Mouse (Mus musculus) stomach, postnatal 0 days (tissue): ENCODE results near the gene P2ry6. TPM values are rescaled to one million over a fixed set of nuclear protein-coding genes. Genes with fewer than 3 reads are reported as not detected.

Experiments used
- ATAC-seq: fragments of 200-750 bp; cut with Nextera tagmentation; 2 replicates; pipeline ENCODE4 v1.8.0; 2017; ENCODE audit not compliant: low FRiP score, low TSS enrichment
- DNase-seq: peaks from one replicate; pipeline ENCODE4 v3.0.0-alpha.2; 2016; ENCODE audit warnings: low spot score
- H3K27ac ChIP-seq: fragments of 300-500 bp; sonication (generic); replicated peaks from 2 replicates; pipeline ENCODE4 v1.5.1; 2014; ENCODE audit warnings: mild to moderate bottlenecking, control low read depth
- H3K27me3 ChIP-seq: fragments of 300-500 bp; sonication (generic); 2 replicates; pipeline ENCODE4 v1.6.1; 2014; ENCODE audit warnings: low read length; ENCODE audit not compliant: control insufficient read depth, insufficient read depth
- H3K36me3 ChIP-seq: fragments of 300-500 bp; sonication (generic); 2 replicates; pipeline ENCODE4 v1.6.1; 2014; ENCODE audit warnings: low read length, mixed read lengths; ENCODE audit not compliant: control insufficient read depth, insufficient read depth
- H3K4me1 ChIP-seq: fragments of 300-500 bp; sonication (generic); replicated peaks from 2 replicates; pipeline ENCODE4 v1.6.1; 2014; ENCODE audit warnings: antibody characterized with exemption; ENCODE audit not compliant: control insufficient read depth, insufficient read depth
- H3K4me2 ChIP-seq: fragments of 300-500 bp; sonication (generic); replicated peaks from 2 replicates; pipeline ENCODE4 v1.6.1; 2014; ENCODE audit warnings: low read depth, mild to moderate bottlenecking, control low read depth, moderate library complexity
- H3K4me3 ChIP-seq: fragments of 300-500 bp; sonication (generic); 2 replicates; pipeline ENCODE4 v1.5.1; 2014; ENCODE audit warnings: low read depth, low read length, control low read depth
- H3K9ac ChIP-seq: fragments of 300-500 bp; sonication (generic); 2 replicates; pipeline ENCODE4 v1.6.1; 2014; ENCODE audit warnings: mild to moderate bottlenecking, low read length, control low read depth, mixed read lengths
- H3K9me3 ChIP-seq: fragments of 300-500 bp; sonication (generic); 2 replicates; pipeline ENCODE4 v1.6.1; 2016; ENCODE audit warnings: low read length; ENCODE audit not compliant: control insufficient read depth
- CTCF ChIP-seq: IDR thresholded peaks from 2 replicates; pipeline ENCODE4 v1.5.1; 2016; ENCODE audit warnings: antibody characterized with exemption, low read depth, mild to moderate bottlenecking, moderate library complexity
- EP300 ChIP-seq: optimal IDR thresholded peaks from 2 replicates; pipeline ENCODE3; 2016; ENCODE audit warnings: antibody characterized with exemption
- WGBS: fragments of 180-500 bp; shearing (Covaris S2); extraction: QIAGEN DNeasy Blood & Tissue Kit; methylation state at CpG from one replicate; pipeline ENCODE4 v1.1.7; 2014; 5-methylcytosine and 5-hydroxymethylcytosine counted together
- polyA plus RNA-seq: library from polyadenylated mRNA; unstranded; fragments of >200 nt; fragmentation: Nextera tagmentation; extraction: Ambion mirVana; gene quantifications from 2 replicates; pipeline ENCODE4 v1.2.1, GENCODE M21; 2015

The P2ry6 gene
- polyA plus RNA-seq, 1 experiment from 2014 or later = 6.1 TPM

DNA sequence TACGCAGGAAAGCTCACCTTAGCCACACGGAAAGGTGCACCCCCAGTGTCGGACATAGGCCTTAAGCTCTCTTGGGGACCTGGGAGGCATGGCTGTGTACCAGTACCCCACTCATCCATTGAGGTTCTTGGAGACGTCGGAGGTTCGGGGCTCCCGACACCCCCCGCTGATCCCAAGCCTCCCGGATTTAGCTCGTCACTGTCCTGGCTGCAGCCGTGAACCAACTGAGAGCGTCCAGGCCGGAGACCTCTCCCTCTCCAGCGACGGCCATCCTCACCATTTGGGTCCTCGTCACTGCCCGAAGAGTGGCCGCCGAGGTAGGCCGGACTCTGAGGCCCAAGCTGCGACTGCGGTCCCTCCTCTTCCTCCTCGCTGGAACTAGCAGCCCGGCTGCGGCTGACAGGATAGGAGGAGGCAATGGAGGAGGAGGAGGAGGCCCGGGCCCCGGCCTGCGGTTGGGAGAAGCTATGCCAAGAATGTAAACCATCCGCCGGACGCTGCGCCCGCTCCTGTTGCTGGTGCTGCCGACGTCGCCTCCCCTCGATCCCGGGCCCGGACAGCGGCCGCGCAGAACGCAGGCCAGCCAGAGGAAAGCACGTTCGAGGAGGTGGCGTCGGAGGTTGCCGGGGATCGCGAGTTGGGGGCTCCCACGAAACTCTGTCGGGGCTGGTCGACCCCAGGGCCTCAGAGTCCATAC, 43.7 kb downstream of the P2ry6 start:
- ATAC-seq = peak; percentile 43; the same call in 1 of the 2 replicates
- H3K36me3 ChIP-seq = no peaks in the 10 kb centered on the region; the same call in 1 of the 2 replicates
- H3K4me2 ChIP-seq = peak overlapping the region; percentile 83
- peak overlapping the region; percentile 90 for H3K9ac ChIP-seq
- 5% methylated on average over 47 of the region's 53 CpGs for WGBS
- peak; percentile 65 for DNase-seq
- TF ChIP-seq CTCF = peak; percentile 16; the same call in 1 of the 2 replicates
- no peak for TF ChIP-seq EP300
- H3K4me1 ChIP-seq = peaks cover 10% of the 10 kb centered on the region; the same call in 1 of the 2 replicates
- peak overlapping the region; percentile 97 for H3K27ac ChIP-seq
- no peaks in the 10 kb centered on the region for H3K27me3 ChIP-seq
- no peaks in the 10 kb centered on the region for H3K9me3 ChIP-seq
- H3K4me3 ChIP-seq = peak overlapping the region; percentile 70

- H3K27ac ChIP-seq = no peak overlapping the region; the same call in 1 of the 2 replicates
- peak overlapping the region; percentile 90 for H3K9ac ChIP-seq
- H3K4me2 ChIP-seq = peak overlapping the region; percentile 83
- no peaks in the 10 kb centered on the region for H3K27me3 ChIP-seq
- no peaks in the 10 kb centered on the region for H3K9me3 ChIP-seq
- no peaks in the 10 kb centered on the region; the same call in 1 of the 2 replicates for H3K36me3 ChIP-seq
- TF ChIP-seq EP300 (no peak), CTCF (no peak)
- 56% methylated on average over 19 of the region's 19 CpGs for WGBS
- peak overlapping the region; percentile 70 for H3K4me3 ChIP-seq
- peaks cover 13% of the 10 kb centered on the region for H3K4me1 ChIP-seq
- ATAC-seq = no peak
- no peak for DNase-seq
These were observed 44.7 kb downstream of the P2ry6 start for GRCm38 (mm10) chr7:100929639-100930303.

DNA sequence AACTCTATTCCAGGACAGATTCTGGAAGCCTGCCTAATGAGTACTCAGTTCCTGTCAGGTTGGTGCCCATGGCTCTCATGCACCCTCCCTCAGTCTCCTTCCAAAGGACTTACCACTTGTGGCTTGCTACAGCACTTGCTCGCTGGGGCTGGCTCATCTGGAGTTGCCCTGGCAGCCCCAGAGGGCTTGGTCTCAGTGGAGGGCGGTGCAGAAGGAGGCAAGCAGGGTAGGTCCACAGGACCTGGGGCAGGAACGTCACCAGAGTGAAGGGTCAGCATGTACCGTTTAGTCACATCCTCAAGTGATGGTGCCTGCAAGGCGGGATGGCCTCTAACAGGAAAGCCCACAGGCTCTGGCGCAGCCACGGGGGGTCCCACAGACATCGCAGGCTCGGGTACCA, 46.0 kb downstream of the P2ry6 start:
- Histone ChIP-seq H3K9me3 (no peaks in the 10 kb centered on the region), H3K27ac (no peak overlapping the region), H3K4me1 (peaks cover 18% of the 10 kb centered on the region), H3K4me2 (peak overlapping the region; percentile 83), H3K9ac (peak overlapping the region; percentile 59), H3K27me3 (no peaks in the 10 kb centered on the region), H3K36me3 (no peaks in the 10 kb centered on the region; the same call in 1 of the 2 replicates), H3K4me3 (peak overlapping the region; percentile 70)
- ATAC-seq = no peak
- 41% methylated on average over 9 of the region's 9 CpGs for WGBS
- TF ChIP-seq EP300 (no peak), CTCF (no peak)
- no peak for DNase-seq

GRCm38 (mm10) chr7:100927287-100928000, 47.0 kb downstream of the P2ry6 start:
- peak overlapping the region; percentile 70 for H3K4me3 ChIP-seq
- H3K9ac ChIP-seq = peak overlapping the region; percentile 59
- peaks cover 21% of the 10 kb centered on the region for H3K4me1 ChIP-seq
- H3K9me3 ChIP-seq = no peaks in the 10 kb centered on the region
- 18% methylated on average over 7 of the region's 7 CpGs for WGBS
- ATAC-seq = no peak
- H3K4me2 ChIP-seq = peak overlapping the region; percentile 83
- H3K27ac ChIP-seq = peak overlapping the region; percentile 56
- DNase-seq = no peak
- TF ChIP-seq EP300 (no peak), CTCF (no peak)
- H3K27me3 ChIP-seq = no peaks in the 10 kb centered on the region
- no peaks in the 10 kb centered on the region; the same call in 1 of the 2 replicates for H3K36me3 ChIP-seq

DNA sequence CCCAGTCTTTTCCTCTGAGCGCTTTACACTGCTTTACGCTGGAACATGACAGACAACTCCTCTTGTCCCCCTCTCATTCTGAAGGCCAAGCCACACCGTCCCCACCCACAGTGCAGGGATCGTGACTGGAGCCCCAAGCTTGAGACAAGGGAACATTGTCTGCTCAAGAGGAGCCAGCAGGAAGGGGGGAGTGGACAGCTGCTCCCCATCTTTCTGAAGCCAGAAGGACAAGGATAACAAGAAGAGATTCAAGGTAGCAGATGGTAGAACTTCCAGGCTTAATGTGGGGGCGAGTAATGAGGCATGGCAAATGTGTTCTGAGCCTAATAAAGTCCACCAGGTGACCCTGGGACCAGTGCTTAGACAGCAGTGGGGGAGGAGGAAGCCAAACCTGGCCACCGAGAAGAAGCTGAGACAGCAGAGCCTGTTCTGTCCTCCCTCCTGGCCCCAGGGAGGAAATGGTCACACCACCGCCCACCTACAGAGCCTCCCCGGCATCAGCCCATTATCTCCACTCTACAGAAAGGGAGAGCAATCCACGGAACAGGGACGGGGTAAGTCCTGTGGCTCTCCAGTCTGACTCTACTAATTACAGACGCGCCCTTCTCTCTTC, 48.0 kb downstream of the P2ry6 start:
- no peaks in the 10 kb centered on the region for H3K9me3 ChIP-seq
- H3K27ac ChIP-seq = peak overlapping the region; percentile 56
- peak overlapping the region; percentile 70 for H3K4me3 ChIP-seq
- no peak for ATAC-seq
- peak overlapping the region; percentile 59 for H3K9ac ChIP-seq
- H3K27me3 ChIP-seq = no peaks in the 10 kb centered on the region
- no peak for DNase-seq
- H3K36me3 ChIP-seq = peaks cover 3% of the 10 kb centered on the region; the same call in 1 of the 2 replicates
- peak overlapping the region; percentile 83 for H3K4me2 ChIP-seq
- WGBS = 19% methylated on average over 12 of the region's 12 CpGs
- TF ChIP-seq CTCF = no peak
- TF ChIP-seq EP300 = no peak
- peaks cover 21% of the 10 kb centered on the region for H3K4me1 ChIP-seq
